Mouse (Mus musculus): ENCODE measurements at regions not wholly inside any gene's neighbourhood (a gene's known extent, or its start where the extent isn't known, plus 50 kb on each side); places are given as distances from the start of the nearest gene placed in this dataset.

DNA sequence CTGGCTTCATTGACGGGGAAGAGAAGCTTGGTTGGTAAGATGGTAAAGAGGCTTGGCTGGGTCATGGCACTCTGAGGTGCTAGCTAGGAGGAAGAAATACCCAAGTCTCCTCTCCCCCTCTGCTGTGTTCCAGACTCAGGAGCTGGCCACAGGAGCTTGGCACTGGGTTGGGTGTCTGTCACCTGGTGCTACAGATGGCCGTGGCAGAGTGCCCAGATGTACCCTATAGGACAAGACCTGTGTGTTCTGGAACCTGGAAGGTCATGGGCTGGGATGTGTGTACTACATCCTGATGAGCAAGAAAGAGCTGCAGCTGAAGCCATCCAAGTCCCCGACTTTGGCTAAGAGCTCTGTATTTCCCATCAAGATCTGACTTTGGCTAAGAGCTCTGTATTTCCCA, 72.4 kb downstream of the Nupl2 start:
- intact Hi-C loops (cut with DNase I) = no loop called here
- DNase-seq (ENCODE audit: extremely low spot score in 1 of 2, low spot score in 2 of 2) = no peak
- Histone ChIP-seq H3K27ac (no peak overlapping the region), H3K4me3 (no peak overlapping the region)
- TF ChIP-seq CTCF (IDR thresholded peaks at IDR 0.05) = no peak

DNA sequence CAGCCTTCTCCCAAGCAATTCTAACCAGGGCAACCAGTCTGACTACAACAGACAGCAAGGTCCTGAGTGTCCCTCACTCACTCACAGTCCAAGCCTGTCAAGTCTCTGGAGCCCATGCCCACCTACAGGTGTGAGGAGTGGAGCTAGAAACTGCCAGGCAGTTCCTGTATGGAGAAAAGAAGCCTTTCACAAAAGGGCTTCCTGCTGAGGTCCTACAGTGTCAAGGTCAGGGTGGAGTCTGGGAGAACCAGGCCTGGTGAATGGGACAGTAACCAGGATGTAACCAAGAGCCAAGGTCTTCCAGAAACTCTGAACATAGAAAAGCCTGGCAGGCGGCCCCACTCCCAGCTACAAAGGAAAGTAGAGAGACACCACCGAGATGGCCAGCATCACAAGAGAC, 74.2 kb downstream of the Nupl2 start:
- Histone ChIP-seq H3K27ac (no peak overlapping the region), H3K4me3 (no peak overlapping the region)
- no peak for TF ChIP-seq CTCF (IDR thresholded peaks at IDR 0.05)
- intact Hi-C loops (cut with DNase I) = no loop called here
- DNase-seq (ENCODE audit: extremely low spot score in 1 of 2, low spot score in 2 of 2) = no peak

GRCm38 (mm10) chr5:24244211-24244610, 79.4 kb downstream of the Nupl2 start:
- no peak for DNase-seq (ENCODE audit: extremely low spot score in 1 of 2, low spot score in 2 of 2)
- no peak for TF ChIP-seq CTCF (IDR thresholded peaks at IDR 0.05)
- Histone ChIP-seq H3K4me3 (no peak overlapping the region), H3K27ac (no peak overlapping the region)
- intact Hi-C loops (cut with DNase I) = no loop called here

DNA sequence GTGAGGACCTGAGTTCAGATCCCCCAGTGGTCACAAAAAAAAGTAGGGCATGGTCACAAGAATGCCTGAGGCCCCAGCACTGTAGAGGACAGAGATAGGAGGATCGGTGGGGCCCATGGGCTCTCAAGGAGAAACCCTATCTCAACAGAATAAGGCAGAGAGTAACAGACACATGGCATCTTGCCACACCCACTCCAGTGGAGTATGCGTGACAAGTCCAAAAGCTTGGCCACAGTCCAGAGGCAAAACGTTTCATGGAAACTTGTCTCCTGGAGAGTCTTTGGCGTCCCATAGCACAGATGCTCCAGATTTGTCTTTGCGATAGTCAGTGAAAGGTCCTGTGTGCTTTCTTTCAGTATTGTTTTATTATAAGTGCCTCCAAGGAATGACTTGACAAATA, 90.7 kb downstream of the Nupl2 start:
- DNase-seq (ENCODE audit: extremely low spot score in 1 of 2, low spot score in 2 of 2) = no peak
- no peak for TF ChIP-seq CTCF (IDR thresholded peaks at IDR 0.05)

GRCm38 (mm10) chr5:24261098-24261497, 90.3 kb downstream of the Kcnh2 start:
- Histone ChIP-seq H3K27ac (no peak overlapping the region), H3K4me3 (no peak overlapping the region)
- intact Hi-C loops (cut with DNase I) = loop anchor here (10.0 kb wide), 1 partner anchor 224 kb away; no protein-coding TSS in a partner anchor
- DNase-seq (ENCODE audit: extremely low spot score in 1 of 2, low spot score in 2 of 2) = peak; percentile 64 to 75
- peak; percentile 88 for TF ChIP-seq CTCF (IDR thresholded peaks at IDR 0.05)

More for the DNA sequence above, 90.7 kb downstream of the Nupl2 start:
- H3K4me3 ChIP-seq = no peak overlapping the region
- no peak overlapping the region for H3K27ac ChIP-seq
- intact Hi-C loops (cut with DNase I) = no loop called here

- no peak overlapping the region for H3K4me3 ChIP-seq
- no peak for TF ChIP-seq CTCF (IDR thresholded peaks at IDR 0.05)
- no peak for DNase-seq (ENCODE audit: extremely low spot score in 1 of 2, low spot score in 2 of 2)
- intact Hi-C loops (cut with DNase I) = loop anchor here (10.0 kb wide), 1 partner anchor 223 kb away; no protein-coding TSS in a partner anchor
- no peak overlapping the region for H3K27ac ChIP-seq
Observed at GRCm38 (mm10) chr5:24262146-24262545, 89.3 kb downstream of the Kcnh2 start.

DNA sequence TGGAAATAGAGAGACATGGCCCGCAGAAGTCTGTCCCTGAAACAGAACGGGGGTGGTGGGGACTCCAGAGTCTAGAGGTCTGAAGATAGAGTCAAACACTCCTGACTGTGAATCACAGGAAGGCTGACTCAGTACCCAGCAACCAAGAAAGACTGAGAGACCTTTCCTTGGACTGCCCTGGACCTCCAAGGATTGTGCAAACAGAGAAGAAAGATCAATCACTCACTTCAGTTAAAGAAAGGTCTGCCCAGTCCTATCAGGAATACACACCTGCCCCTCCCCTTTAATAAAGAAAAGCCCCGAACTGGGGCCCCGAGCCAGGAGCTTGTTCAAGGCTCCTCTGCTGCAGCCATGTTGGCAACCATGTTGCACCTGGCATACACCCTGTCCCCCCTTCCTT, 87.3 kb downstream of the Kcnh2 start:
- DNase-seq (ENCODE audit: extremely low spot score in 1 of 2, low spot score in 2 of 2) = no peak
- no peak for TF ChIP-seq CTCF (IDR thresholded peaks at IDR 0.05)
- H3K27ac ChIP-seq = no peak overlapping the region
- intact Hi-C loops (cut with DNase I) = loop anchor here (10.0 kb wide), 1 partner anchor 221 kb away; no protein-coding TSS in a partner anchor
- no peak overlapping the region for H3K4me3 ChIP-seq

DNA sequence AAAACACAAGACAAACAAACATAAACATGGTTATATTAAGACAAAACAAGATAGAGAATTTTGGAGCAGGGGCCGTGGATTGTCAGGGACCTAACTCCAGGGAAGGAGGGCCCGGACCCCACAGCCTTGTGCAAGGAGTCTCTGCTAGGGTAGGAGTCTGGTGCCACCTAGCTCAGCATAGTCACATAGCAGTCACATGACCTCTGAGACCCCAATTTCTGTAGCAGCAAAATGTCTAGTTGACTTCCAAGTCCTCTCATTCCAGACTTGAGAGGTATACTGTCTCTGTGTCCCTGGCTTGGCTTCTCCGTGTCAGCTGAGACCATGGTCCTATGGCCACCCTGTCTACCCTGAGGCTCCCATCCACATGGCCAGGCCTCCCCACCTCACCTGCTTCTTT, 86.0 kb downstream of the Kcnh2 start:
- intact Hi-C loops (cut with DNase I) = loop anchor here (5.0 to 10.0 kb wide), 2 partner anchors 37 to 219 kb away; no protein-coding TSS in a partner anchor
- no peak; the same call in 1 of the 2 replicates for TF ChIP-seq CTCF (IDR thresholded peaks at IDR 0.05)
- Histone ChIP-seq H3K4me3 (no peak overlapping the region), H3K27ac (no peak overlapping the region)
- DNase-seq (ENCODE audit: extremely low spot score in 1 of 2, low spot score in 2 of 2) = no peak

- TF ChIP-seq CTCF (IDR thresholded peaks at IDR 0.05) = peak; percentile 84
- peak overlapping the region; percentile 22; the same call in 1 of the 2 replicates for H3K4me3 ChIP-seq
- intact Hi-C loops (cut with DNase I) = loop anchor here (1.0 to 10.0 kb wide), 3 partner anchors 36 to 218 kb away; no protein-coding TSS in a partner anchor
- no peak overlapping the region; the same call in 1 of the 2 replicates for H3K27ac ChIP-seq
- peak; percentile 75 to 77 for DNase-seq (ENCODE audit: extremely low spot score in 1 of 2, low spot score in 2 of 2)
Observed at GRCm38 (mm10) chr5:24266344-24267295, 84.8 kb downstream of the Kcnh2 start.
